Mouse (Mus musculus): ENCODE measurements around the gene 1810043G02Rik.
"Not testable (repeated sequence)": the region's sequence is repeated elsewhere in the genome, so short reads cannot be mapped to it uniquely, and the experiment has no call there.

The 1810043G02Rik gene

DNA sequence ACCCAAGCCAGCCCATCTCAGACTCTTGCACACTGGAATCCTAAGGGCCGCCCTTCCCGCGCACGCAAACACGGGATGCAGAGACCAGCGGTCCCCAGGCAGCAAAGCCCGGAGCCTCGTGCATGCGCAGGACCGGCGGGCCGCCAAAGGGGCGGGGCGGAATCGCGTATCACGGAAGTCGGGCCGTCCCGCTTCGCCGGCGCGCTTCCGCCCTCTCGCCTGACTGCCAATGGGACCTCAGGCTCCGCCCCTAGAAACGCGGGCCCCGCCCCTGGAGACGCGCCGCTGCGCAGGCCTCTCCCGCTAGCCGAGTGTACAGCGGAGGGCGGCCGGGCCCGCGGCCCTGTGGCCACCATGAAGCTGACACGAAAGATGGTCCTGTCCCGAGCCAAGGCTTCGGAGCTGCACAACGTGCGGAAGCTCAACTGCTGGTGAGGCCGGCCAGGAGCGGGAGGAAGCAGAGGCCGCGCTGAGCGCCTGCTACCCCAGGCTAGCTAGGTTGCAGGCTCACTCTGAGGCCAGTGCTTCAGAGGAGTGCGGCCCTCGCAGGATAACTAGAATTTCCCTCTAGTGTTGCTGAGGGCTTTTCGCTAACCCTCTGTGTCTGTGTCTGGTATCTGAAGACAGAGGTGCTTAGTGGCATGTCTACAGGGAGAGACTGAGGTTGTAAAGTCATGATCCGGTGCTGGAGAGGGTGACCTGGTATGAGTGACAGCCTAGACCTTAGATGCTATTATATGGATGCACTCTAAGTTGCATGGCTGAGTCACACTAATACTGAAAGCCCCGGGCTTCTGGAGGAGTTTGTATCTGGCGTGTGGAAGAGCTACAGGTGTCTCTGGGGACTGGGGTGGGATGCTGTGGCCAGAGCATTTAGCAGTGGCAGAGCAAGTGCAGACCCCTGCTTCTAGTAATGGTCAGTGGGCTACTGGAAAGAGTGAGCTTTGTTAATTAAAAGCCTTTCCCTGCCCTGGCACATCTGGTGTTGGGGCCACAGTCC, at the start of gene 1810043G02Rik:
1810043G02Rik (plus strand) TSS at position 174 of the 1,000 bp plus-strand sequence.
- DNase-seq, result peak; percentile 99

DNA sequence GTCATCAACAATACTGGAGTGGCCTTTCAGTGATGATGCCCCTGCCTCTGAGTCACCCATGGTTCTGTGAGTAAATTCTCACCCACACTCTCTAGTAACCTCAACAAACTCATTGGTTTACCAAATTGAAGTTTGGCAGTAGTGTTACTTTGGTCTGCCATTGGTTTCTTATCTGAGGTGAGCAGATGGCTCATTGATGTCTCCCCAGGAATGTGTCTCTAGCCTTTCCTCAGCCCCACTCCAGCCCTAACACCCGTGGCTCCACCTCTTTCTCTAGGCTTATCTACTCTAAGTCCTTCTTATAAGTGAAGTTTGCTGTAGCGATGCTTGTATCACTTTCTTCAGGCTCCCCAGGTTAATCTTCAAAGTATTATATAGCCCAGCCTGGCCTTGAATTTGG, 38.6 kb upstream of the 1810043G02Rik start:
- peak; percentile 26 for DNase-seq

DNA sequence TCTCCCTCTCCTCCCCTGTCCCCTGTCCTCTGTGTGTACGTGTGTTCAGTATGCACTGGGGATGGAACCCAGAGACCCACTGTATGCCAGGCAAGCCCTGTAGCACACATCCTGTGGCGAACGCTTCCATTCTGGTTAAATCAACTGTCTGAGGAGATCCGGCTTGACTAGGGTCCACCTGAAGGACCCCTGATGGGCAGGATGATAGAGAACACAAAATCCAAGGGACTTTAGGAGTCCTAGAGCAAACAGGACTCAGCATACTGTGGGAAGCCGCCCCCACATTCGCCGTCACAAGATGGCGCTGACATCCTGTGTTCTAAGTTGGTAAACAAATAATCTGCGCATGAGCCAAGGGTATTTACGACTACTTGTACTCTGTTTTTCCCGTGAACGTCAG, 27.9 kb upstream of the 1810043G02Rik start:
- DNase-seq, result not testable (repeated sequence)

- no peak for DNase-seq
These were observed 15.6 kb upstream of the 1810043G02Rik start for GRCm38 (mm10) chr10:77962725-77963124.

DNA sequence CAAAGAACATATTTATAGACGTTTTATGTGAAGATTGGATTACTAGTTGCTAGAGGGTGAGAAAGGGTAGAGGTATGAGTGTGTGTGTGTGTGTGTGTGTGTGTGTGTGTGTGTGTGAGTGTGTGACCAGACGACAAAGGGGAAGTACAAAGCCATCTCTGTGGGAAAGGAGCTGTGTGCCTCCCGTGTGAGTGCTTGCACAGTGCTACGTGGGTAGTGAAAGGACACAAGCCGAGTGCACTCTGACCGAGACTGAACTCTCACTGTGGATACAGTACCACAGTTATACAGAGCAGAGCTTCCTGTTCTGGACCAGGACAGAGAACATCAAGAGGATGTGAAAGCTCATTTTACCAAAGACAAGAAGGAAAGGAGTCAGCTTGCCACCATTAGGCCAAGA, 14.4 kb upstream of the 1810043G02Rik start:
- no peak for DNase-seq

DNA sequence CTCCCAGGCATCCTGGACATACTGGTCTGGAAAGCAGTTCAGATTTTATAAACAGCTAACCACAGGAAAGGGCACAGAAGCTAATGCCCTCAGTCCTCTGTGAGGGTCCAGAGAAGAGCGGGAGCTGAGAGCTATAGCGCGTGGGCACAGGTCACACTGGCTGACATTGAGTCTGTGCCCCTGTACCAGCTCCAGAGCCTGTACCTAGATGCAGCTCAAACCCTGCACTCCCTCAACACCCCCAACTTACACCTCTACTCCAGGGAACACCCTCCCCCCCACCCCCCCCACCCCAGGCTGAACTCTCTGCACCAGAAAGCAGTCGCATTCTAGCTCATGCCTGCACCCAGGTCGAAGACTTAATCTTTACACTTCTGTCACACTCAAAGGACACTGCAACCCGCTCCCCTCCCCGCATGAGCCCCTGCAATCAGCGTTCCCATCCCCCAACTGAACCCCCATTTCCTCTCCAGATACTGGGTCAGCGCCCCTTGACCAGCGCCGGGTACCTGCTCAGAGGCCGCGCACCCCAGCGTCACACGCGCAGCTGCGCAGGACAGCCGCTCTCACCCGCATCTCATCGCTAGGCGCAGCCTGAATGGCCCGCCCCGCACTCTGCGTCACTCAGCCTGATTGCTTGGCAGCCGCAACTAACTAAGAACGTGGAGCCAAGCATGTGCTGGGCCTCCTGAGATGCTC, 8.9 kb upstream of the 1810043G02Rik start:
- peak; percentile 83 for DNase-seq

DNA sequence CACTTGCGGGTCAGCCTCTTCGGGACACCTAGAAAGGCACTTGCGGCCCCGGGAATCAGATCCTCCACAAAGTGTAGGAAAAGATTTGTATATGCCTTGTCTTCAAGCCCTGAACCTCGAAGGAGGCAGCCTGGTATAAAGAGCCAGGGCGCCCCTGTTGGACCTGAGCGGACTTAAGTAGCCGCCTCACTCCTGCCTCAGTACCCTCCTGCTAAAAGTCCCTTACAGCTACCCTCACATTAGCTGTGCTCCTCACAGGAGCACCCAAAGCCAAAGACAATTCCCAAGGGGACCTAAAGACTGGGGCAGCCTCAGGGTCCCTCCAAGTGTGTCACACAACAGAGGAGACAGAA, 8.4 kb upstream of the 1810043G02Rik start:
- DNase-seq, result no peak

DNA sequence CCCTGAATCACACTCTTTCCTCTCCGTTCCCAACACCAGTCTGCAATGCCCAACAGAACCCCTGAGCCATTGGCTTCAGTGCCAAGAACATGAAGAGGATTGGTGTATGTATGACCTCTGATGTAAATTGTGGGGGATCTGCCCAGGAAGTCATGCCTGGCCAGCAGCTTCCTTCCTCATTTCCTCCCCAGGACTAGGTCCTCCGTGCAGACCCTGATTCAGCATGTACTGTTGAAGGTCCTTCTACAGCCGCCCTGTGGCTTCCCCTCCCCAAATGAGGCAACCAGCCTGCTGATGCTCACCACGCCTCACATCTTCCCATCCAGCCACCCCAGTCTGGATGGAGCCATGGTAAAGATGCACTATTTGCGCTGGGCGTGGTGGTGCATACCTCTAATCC, 7.8 kb upstream of the 1810043G02Rik start, which contains the start of gene Trpm2:
Trpm2 (minus strand) TSS at position 83 of the 400 bp plus-strand sequence.
- DNase-seq, result no peak

GRCm38 (mm10) chr10:77971191-77971590, 7.1 kb upstream of the 1810043G02Rik start:
- no peak for DNase-seq

- DNase-seq, result no peak
These were observed 6.4 kb upstream of the 1810043G02Rik start for GRCm38 (mm10) chr10:77971709-77972553.

- no peak for DNase-seq
These were observed 4.0 kb upstream of the 1810043G02Rik start for GRCm38 (mm10) chr10:77974323-77974722.

- no peak for DNase-seq
These were observed 3.5 kb upstream of the 1810043G02Rik start for GRCm38 (mm10) chr10:77974811-77975210.

DNA sequence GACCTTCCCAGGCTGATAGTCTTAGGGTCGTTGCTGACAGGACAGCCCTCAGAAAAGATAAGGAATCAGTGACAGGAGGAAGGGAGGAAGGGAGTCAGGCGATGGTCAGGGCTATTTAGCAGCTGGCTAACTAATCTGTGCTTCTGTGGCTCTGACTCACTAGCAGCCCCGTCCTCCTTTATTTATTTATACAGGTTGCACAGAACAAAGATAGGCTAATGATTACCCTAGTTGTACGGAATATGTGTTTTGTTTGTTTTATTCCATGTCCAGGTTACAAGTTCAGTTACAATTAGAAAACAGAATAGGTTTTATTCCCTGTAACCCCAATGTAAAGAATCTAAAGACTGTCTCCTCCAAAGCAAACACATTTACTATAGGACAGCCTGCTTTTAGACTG, 2.7 kb upstream of the 1810043G02Rik start:
- DNase-seq, result no peak

DNA sequence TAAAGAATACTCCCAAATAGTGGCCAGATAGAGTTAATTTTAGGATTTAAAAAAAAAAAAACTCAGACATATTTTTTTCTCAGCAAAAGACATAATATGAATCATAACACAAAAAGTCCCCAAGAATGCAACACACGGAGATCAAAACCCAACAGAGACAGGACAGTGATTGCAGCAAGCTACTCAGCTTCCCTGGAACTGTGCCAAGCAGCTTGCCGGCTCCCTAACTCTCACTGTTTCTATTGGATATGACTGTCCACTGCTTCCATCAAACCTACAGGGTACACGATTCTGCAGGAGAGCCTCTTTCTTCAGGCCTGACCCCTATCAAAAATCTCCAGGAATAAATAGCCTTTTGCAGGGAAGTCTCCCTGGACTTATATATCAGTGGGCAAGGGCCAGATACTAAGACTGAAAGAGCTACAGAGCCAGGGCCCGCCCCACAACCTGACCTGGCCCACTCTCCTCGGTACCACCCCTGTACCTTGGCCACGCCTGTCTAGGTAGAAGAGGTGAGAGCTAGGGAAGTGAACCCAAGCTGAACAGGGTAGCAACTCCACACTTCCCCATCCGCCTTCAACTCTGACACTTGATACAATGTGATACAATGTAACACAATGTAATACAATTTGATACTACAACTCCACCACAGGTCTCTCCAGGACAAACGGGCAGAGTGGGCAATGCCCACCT, 1.7 kb upstream of the 1810043G02Rik start:
- no peak for DNase-seq

DNA sequence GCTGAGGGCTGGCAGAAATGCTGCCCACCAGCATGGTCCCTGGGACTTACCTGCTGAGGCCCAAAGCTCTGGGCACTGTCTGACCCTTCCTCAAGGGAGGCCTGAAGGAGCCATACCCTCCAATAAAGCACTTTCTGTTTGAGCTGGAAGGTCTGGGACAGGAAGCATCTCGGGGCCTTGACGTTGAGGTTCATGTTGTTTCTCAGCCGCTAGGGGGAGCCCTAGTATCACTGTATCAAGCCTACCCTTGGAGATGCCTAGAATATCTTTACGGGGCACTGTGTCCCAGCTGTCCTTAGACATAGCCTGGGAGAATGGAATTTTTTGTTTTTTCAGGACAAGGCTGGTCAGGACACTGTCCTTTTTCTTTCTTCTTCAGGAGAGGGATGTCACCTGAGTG, 6.3 kb downstream of the 1810043G02Rik start:
- DNase-seq, result peak; percentile 77

- no peak for DNase-seq
These were observed 7.5 kb downstream of the 1810043G02Rik start for GRCm38 (mm10) chr10:77985775-77986174.

DNA sequence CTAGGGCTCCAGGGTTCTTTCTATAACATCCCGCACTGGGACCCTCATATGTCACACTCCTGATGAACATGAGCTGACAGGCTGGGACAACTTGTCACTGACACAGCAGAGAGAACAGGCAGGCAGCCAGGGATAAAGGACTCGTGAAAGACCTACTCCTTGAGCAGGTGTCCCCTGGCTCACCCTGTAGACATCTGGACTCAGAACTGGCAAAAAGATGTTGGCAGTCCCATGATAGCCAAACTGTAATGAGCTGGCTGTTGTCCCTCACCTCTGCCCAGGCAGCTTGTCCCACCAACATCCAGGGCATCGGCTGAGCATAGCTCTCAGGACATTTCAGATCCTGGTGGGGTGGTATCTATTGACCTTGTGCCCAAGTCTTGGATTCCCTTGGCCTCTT, 17.3 kb downstream of the 1810043G02Rik start:
- no peak for DNase-seq

DNA sequence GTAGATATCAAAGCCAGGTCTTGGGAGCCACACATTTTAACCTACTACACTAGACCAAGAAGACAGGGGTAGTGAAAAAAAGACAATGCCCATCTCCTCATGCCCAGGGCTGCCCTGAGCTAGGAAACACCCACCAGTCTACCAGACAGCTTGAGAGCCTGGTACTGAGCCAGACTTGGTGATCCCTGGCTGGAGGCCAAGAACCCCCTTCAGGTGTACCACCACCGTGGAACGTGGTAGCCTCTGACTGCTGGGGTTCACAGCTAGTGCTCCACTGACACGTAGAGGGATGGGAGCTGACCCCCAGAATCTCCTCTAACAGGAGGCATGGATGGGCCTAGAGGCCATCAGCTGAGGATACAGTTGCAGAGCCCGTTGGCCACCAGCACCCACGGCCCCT, 21.9 kb downstream of the 1810043G02Rik start:
- DNase-seq, result no peak

DNA sequence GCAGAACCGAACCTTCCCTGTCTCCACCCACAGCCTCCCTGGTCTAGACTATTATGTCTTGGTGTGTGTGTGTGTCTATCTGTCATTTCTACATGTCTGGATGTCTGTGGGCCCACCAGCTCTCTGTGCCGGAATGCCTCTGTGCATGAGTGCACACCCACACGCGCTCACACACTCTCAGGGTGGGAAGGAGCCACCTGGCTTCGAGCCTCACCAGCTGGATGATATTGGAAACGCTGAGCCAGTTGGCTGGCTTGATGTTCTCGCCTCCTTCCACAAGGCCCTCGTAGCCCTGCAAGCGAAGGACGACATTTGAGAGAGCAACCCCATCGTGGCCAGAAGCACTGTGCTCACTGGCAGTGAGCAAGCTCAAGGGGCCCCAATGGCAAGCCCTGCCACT, 23.5 kb downstream of the 1810043G02Rik start:
- DNase-seq, result peak; percentile 94

DNA sequence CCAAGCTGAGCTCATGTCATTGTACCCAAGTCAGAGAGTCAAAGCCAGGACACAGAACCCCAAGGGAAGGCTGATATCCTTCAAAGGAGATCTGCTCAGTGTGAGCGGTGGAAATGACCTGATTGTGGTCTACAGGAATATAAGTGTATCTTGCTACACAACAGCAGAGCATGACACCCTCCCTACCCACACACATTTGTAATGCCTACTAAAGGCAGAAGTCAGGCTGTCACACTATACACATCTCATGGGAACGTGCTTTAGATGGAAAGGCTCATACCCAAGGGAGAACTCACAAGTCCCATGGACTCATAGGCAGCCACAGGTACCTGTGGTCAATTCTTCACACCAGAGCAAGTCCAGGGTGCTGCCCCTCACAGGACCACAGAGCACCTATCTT, 24.0 kb downstream of the 1810043G02Rik start:
- DNase-seq, result no peak

GRCm38 (mm10) chr10:78004479-78005100, 26.3 kb downstream of the 1810043G02Rik start:
- peak; percentile 78 for DNase-seq

All from right cerebral cortex, adult 18-20 months (tissue).